Mouse (Mus musculus) liver, embryonic 14.5 days (tissue): ENCODE data around the gene Eif2s3x.

ENCODE experiments used
- CTCF ChIP-seq: IDR thresholded peaks from 2 replicates; pipeline ENCODE4 v1.5.1; 2016; ENCODE audit warnings: antibody characterized with exemption, low read depth, control low read depth
- EP300 ChIP-seq: IDR thresholded peaks from 2 replicates; pipeline ENCODE4 v1.6.1; 2016; ENCODE audit warnings: antibody characterized with exemption, low read depth

GRCm38 (mm10) chrX:94212264-94212596, 432 bp downstream of the Eif2s3x start:
- TF ChIP-seq CTCF: no peak
- no peak for TF ChIP-seq EP300
